Mouse (Mus musculus) CH12.LX (cell line): ENCODE data around the gene Ltf.

ENCODE experiments used
- CTCF ChIP-seq, 2 experiments: IDR thresholded peaks in 1 of 2; conservative IDR thresholded peaks in 1 of 2; 2 replicates each; pipeline ENCODE4 v1.5.1; 2011 to 2012; ENCODE audit warnings: low read depth in 2 of 2, low read length in 2 of 2, improper control_type of control experiment in 1 of 2, inconsistent platforms in 1 of 2, mild to moderate bottlenecking in 1 of 2, moderate library complexity in 1 of 2
- MAFK ChIP-seq: IDR thresholded peaks from 2 replicates; pipeline ENCODE4 v1.6.1; 2011; ENCODE audit warnings: low read length, improper control_type of control experiment; ENCODE audit not compliant: insufficient replicate concordance
- POLR2A ChIP-seq: IDR thresholded peaks from 2 replicates; pipeline ENCODE4 v1.6.1; 2011; ENCODE audit warnings: low read depth, mild to moderate bottlenecking, improper control_type of control experiment, low read length
- POLR2AphosphoS2 ChIP-seq: IDR thresholded peaks from 2 replicates; pipeline ENCODE4 v1.6.1; 2011; ENCODE audit warnings: low read depth, low read length, improper control_type of control experiment
- ZMIZ1 ChIP-seq: IDR thresholded peaks from 2 replicates; pipeline ENCODE4 v1.6.1; 2012; ENCODE audit warnings: low read depth, mild to moderate bottlenecking, inconsistent platforms, low read length, improper control_type of control experiment

DNA sequence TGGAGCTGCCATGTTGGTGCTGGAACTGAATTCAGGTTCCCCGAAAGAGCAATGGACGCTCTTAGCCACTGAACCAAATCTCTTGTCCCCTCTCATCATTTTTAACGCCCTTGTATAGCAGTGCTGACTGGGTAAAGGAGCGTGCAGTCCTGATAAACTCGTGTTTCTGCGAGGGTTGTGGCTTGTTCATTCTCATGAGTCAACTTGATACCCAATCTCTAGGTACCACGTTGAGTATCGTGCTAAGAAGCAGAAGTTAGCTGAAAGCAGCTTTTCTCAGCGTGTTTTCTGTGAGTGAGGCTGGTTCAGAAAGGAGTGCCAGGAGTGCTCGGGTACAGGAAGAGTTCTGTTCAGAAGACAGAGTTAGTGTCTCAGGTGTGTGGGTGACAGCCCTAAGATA, 7.7 kb downstream of the Ltf start:
- TF ChIP-seq ZMIZ1 (no peak), POLR2A (no peak), CTCF (conservative IDR thresholded peaks at IDR 0.05 in 1 of 2, IDR thresholded peaks at IDR 0.05 in 1 of 2; ENCODE audit: low read depth in 2 of 2, low read length in 2 of 2) (no peak), POLR2AphosphoS2 (no peak), MAFK (no peak)
